Mouse (Mus musculus): ENCODE data around the gene Cd200r2. TPM values are rescaled to one million over a fixed set of nuclear protein-coding genes. Genes with fewer than 3 reads are reported as not detected.

Cd200r2 gene
- polyA plus RNA-seq, 1 experiment from 2014 or later = not detected

- Histone ChIP-seq H3K4me2 (ENCODE audit: low read length) (no peak overlapping the region), H3K4me1 (ENCODE audit: control insufficient read depth, insufficient read depth, low read length) (no peaks in the 10 kb centered on the region), H3K4me3 (ENCODE audit: low read depth, low read length) (no peak overlapping the region), H3K27ac (ENCODE audit: low read depth, low read length) (no peak overlapping the region), H3K36me3 (ENCODE audit: control insufficient read depth, insufficient read depth, low read length) (no peaks in the 10 kb centered on the region), H3K9me3 (replicated peaks; ENCODE audit: control insufficient read depth, low read length) (no peaks in the 10 kb centered on the region), H3K9ac (ENCODE audit: low read length) (no peak overlapping the region), H3K27me3 (replicated peaks; ENCODE audit: control insufficient read depth, insufficient read depth, low read length) (no peaks in the 10 kb centered on the region)
- WGBS = 86% methylated on average over 1 of the region's 1 CpGs
- ATAC-seq (no peak), DNase-seq (ENCODE audit: low spot score) (no peak)
These were observed 65.1 kb downstream of the Cd200r2 start for GRCm38 (mm10) chr16:44932016-44932415.

GRCm38 (mm10) chr16:44943468-44943867 lies 76.6 kb downstream of the Cd200r2 start, which contains the start of gene Cd200r3:
Gene Cd200r3 (plus strand): TSS chr16:44943678.
- WGBS = 86% methylated on average over 3 of the region's 3 CpGs
- DNase-seq (ENCODE audit: low spot score) (no peak), ATAC-seq (no peak)
- Histone ChIP-seq H3K4me1 (ENCODE audit: control insufficient read depth, insufficient read depth, low read length) (no peaks in the 10 kb centered on the region), H3K4me3 (ENCODE audit: low read depth, low read length) (no peak within 1 kb of the TSS), H3K9ac (ENCODE audit: low read length) (no peak within 1 kb of the TSS), H3K27ac (ENCODE audit: low read depth, low read length) (no peak within 1 kb of the TSS), H3K27me3 (replicated peaks; ENCODE audit: control insufficient read depth, insufficient read depth, low read length) (no peaks in the 10 kb centered on the region), H3K9me3 (replicated peaks; ENCODE audit: control insufficient read depth, low read length) (no peaks in the 10 kb centered on the region), H3K4me2 (ENCODE audit: low read length) (no peak within 1 kb of the TSS), H3K36me3 (ENCODE audit: control insufficient read depth, insufficient read depth, low read length) (no peaks in the 10 kb centered on the region)

GRCm38 (mm10) chr16:44951360-44952114 lies 84.6 kb downstream of the Cd200r2 start:
- Histone ChIP-seq H3K9me3 (replicated peaks; ENCODE audit: control insufficient read depth, low read length) (no peaks in the 10 kb centered on the region), H3K9ac (ENCODE audit: low read length) (no peak overlapping the region), H3K27me3 (replicated peaks; ENCODE audit: control insufficient read depth, insufficient read depth, low read length) (no peaks in the 10 kb centered on the region), H3K36me3 (ENCODE audit: control insufficient read depth, insufficient read depth, low read length) (no peaks in the 10 kb centered on the region), H3K4me2 (ENCODE audit: low read length) (no peak overlapping the region), H3K4me3 (ENCODE audit: low read depth, low read length) (no peak overlapping the region), H3K27ac (ENCODE audit: low read depth, low read length) (no peak overlapping the region), H3K4me1 (ENCODE audit: control insufficient read depth, insufficient read depth, low read length) (no peaks in the 10 kb centered on the region)
- ATAC-seq (no peak), DNase-seq (ENCODE audit: low spot score) (no peak)
- 82% methylated on average over 4 of the region's 4 CpGs for WGBS

GRCm38 (mm10) chr16:44962296-44962695 lies 95.4 kb downstream of the Cd200r2 start:
- Histone ChIP-seq H3K27me3 (replicated peaks; ENCODE audit: control insufficient read depth, insufficient read depth, low read length) (no peaks in the 10 kb centered on the region), H3K9me3 (replicated peaks; ENCODE audit: control insufficient read depth, low read length) (no peaks in the 10 kb centered on the region), H3K4me1 (ENCODE audit: control insufficient read depth, insufficient read depth, low read length) (no peaks in the 10 kb centered on the region), H3K36me3 (ENCODE audit: control insufficient read depth, insufficient read depth, low read length) (no peaks in the 10 kb centered on the region), H3K4me2 (ENCODE audit: low read length) (no peak overlapping the region), H3K27ac (ENCODE audit: low read depth, low read length) (no peak overlapping the region), H3K9ac (ENCODE audit: low read length) (no peak overlapping the region), H3K4me3 (ENCODE audit: low read depth, low read length) (no peak overlapping the region)
- WGBS = 95% methylated on average over 2 of the region's 2 CpGs
- no peak for ATAC-seq
- DNase-seq (ENCODE audit: low spot score) = no peak

DNA sequence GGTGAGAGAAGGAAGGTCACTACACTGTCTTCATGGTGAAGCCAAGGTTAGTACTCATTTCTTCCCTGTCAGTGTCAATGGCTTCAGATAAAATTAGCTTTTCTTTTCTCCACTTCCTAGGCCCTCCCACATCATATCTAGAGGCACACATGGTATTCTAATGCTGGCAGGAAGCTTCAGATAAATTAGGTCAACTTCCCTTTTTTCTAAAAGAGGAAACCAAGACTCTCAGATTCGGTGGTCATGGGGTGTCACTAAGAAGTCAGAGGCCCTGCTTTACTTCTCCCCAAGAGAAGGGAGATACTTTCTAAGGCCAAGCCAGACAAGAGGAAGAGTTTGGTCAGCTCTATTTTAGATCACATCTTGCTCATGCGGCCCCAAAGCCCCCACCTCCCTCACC lies 95.9 kb downstream of the Cd200r2 start:
- Histone ChIP-seq H3K27me3 (replicated peaks; ENCODE audit: control insufficient read depth, insufficient read depth, low read length) (no peaks in the 10 kb centered on the region), H3K9ac (ENCODE audit: low read length) (no peak overlapping the region), H3K36me3 (ENCODE audit: control insufficient read depth, insufficient read depth, low read length) (no peaks in the 10 kb centered on the region), H3K9me3 (replicated peaks; ENCODE audit: control insufficient read depth, low read length) (no peaks in the 10 kb centered on the region), H3K27ac (ENCODE audit: low read depth, low read length) (no peak overlapping the region), H3K4me2 (ENCODE audit: low read length) (no peak overlapping the region), H3K4me3 (ENCODE audit: low read depth, low read length) (no peak overlapping the region), H3K4me1 (ENCODE audit: control insufficient read depth, insufficient read depth, low read length) (no peaks in the 10 kb centered on the region)
- ATAC-seq (no peak), DNase-seq (ENCODE audit: low spot score) (no peak)
- 85% methylated on average over 2 of the region's 2 CpGs for WGBS

DNA sequence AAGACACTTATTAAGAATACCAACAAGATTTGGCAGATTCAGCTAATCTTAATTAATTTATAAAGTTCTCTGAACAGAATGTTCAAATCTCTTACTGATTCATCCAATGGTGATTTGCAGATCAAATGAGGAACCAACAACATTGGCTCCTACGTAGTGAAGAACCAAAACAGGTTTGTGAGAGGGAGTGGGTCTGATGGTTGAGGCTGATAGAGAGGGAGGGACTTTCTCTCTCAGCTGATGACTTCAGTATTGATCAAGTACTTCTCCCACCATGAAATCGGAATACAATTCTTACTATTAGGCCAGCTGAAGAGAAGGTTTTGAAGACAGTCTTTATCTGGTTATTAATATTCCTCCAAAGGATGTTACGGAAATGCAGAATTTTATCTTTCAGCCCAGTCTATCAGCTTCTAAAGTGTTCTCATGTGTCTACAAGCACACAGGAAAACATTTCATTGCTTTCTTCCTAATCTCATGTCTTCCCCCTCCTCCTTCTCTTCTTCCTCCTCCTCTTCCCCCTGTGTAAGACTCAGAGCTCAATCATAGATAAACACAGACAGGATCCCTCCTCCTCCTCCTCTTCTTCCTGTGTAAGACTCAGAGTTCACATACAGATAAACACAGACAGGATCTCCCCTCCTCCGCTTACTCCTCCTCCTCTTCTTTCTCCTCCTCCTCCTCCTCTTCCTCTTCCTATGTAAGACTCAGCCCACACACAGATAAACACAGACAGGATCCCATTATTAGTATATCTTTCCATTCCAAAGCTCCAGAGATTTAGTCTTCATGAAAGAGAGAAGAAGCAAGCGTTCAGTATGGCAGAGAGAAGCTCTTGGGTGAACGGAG lies 97.9 kb downstream of the Cd200r2 start:
- 92% methylated on average over 6 of the region's 6 CpGs for WGBS
- ATAC-seq (no peak), DNase-seq (ENCODE audit: low spot score) (no peak)

DNA sequence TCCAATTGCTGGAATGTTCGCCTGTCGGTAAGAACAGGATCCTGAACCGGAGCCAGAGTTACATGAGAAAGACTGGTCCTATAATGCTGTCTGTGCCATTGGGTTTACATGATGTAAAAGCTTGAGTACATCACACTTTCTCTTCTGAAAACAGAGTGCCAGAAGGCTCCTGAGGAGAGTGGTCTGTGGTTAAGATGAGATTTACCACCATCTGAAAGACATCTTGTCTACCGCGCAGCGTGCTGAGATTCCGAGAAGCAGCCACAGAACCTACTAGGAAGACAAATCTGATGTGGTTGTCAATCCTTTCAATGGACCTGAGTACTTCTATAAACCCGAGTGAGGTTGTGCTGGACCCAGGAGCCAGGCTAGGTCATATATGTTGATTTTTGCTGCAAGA lies 98.5 kb downstream of the Cd200r2 start:
- no peak overlapping the region for H3K4me3 ChIP-seq (ENCODE audit: low read depth, low read length)
- no peak overlapping the region for H3K27ac ChIP-seq (ENCODE audit: low read depth, low read length)
- ATAC-seq = no peak
- no peak for DNase-seq (ENCODE audit: low spot score)
- H3K4me1 ChIP-seq (ENCODE audit: control insufficient read depth, insufficient read depth, low read length) = no peaks in the 10 kb centered on the region
- 93% methylated on average over 8 of the region's 8 CpGs for WGBS
- H3K9me3 ChIP-seq (replicated peaks; ENCODE audit: control insufficient read depth, low read length) = no peaks in the 10 kb centered on the region
- no peaks in the 10 kb centered on the region for H3K27me3 ChIP-seq (replicated peaks; ENCODE audit: control insufficient read depth, insufficient read depth, low read length)
- H3K36me3 ChIP-seq (ENCODE audit: control insufficient read depth, insufficient read depth, low read length) = no peaks in the 10 kb centered on the region
- no peak overlapping the region for H3K9ac ChIP-seq (ENCODE audit: low read length)
- no peak overlapping the region for H3K4me2 ChIP-seq (ENCODE audit: low read length)

More for the DNA sequence above, 97.9 kb downstream of the Cd200r2 start:
- no peak overlapping the region for H3K4me2 ChIP-seq (ENCODE audit: low read length)
- H3K4me3 ChIP-seq (ENCODE audit: low read depth, low read length) = no peak overlapping the region
- H3K9me3 ChIP-seq (replicated peaks; ENCODE audit: control insufficient read depth, low read length) = no peaks in the 10 kb centered on the region
- H3K36me3 ChIP-seq (ENCODE audit: control insufficient read depth, insufficient read depth, low read length) = no peaks in the 10 kb centered on the region
- H3K9ac ChIP-seq (ENCODE audit: low read length) = no peak overlapping the region
- no peaks in the 10 kb centered on the region for H3K27me3 ChIP-seq (replicated peaks; ENCODE audit: control insufficient read depth, insufficient read depth, low read length)
- H3K27ac ChIP-seq (ENCODE audit: low read depth, low read length) = no peak overlapping the region
- H3K4me1 ChIP-seq (ENCODE audit: control insufficient read depth, insufficient read depth, low read length) = no peaks in the 10 kb centered on the region

Measured in forebrain, embryonic 14.5 days (tissue).